Mouse (Mus musculus) neural tube, embryonic 12.5 days (tissue): Measurements from ENCODE around the gene Fam102a. TPM values are rescaled to one million over a fixed set of nuclear protein-coding genes. Genes with fewer than 3 reads are reported as not detected.

Experiments
- ATAC-seq: fragments of 200-750 bp; cut with Nextera tagmentation; 2 replicates; pipeline ENCODE4 v1.8.0; 2017; ENCODE audit warnings: low read depth, mild to moderate bottlenecking, moderate TSS enrichment, moderate library complexity; ENCODE audit not compliant: low FRiP score
- H3K27ac ChIP-seq: fragments of 300-500 bp; sonication (generic); 2 replicates; pipeline ENCODE4 v1.5.1; 2016
- H3K27me3 ChIP-seq: fragments of 300-500 bp; sonication (generic); replicated peaks from 2 replicates; pipeline ENCODE4 v1.6.1; 2016; ENCODE audit warnings: mild to moderate bottlenecking
- H3K36me3 ChIP-seq: fragments of 300-500 bp; sonication (generic); 2 replicates; pipeline ENCODE4 v1.6.1; 2016; ENCODE audit warnings: mild to moderate bottlenecking
- H3K4me1 ChIP-seq: fragments of 300-500 bp; sonication (generic); 2 replicates; pipeline ENCODE4 v1.6.1; 2016
- H3K4me2 ChIP-seq: fragments of 300-500 bp; sonication (generic); replicated peaks from 2 replicates; pipeline ENCODE4 v1.6.1; 2016; ENCODE audit warnings: mild to moderate bottlenecking
- H3K4me3 ChIP-seq: fragments of 300-500 bp; sonication (generic); 2 replicates; pipeline ENCODE4 v1.5.1; 2016
- H3K9ac ChIP-seq: fragments of 300-500 bp; sonication (generic); 2 replicates; pipeline ENCODE4 v1.6.1; 2016; ENCODE audit warnings: mild to moderate bottlenecking
- H3K9me3 ChIP-seq: fragments of 300-500 bp; sonication (generic); 2 replicates; pipeline ENCODE4 v1.6.1; 2016; ENCODE audit warnings: mild to moderate bottlenecking
- WGBS: fragments of 180-500 bp; shearing (Covaris S2); methylation state at CpG from one replicate; pipeline ENCODE4 v1.1.7; 2016; 5-methylcytosine and 5-hydroxymethylcytosine counted together
- polyA plus RNA-seq: library from polyadenylated mRNA; unstranded; fragments of >200 nt; fragmentation: Nextera tagmentation; extraction: Ambion mirVana; gene quantifications from 2 replicates; pipeline ENCODE4 v1.2.1, GENCODE M21; 2016

Fam102a gene
- polyA plus RNA-seq, 1 experiment from 2014 or later: 14.4 TPM

DNA sequence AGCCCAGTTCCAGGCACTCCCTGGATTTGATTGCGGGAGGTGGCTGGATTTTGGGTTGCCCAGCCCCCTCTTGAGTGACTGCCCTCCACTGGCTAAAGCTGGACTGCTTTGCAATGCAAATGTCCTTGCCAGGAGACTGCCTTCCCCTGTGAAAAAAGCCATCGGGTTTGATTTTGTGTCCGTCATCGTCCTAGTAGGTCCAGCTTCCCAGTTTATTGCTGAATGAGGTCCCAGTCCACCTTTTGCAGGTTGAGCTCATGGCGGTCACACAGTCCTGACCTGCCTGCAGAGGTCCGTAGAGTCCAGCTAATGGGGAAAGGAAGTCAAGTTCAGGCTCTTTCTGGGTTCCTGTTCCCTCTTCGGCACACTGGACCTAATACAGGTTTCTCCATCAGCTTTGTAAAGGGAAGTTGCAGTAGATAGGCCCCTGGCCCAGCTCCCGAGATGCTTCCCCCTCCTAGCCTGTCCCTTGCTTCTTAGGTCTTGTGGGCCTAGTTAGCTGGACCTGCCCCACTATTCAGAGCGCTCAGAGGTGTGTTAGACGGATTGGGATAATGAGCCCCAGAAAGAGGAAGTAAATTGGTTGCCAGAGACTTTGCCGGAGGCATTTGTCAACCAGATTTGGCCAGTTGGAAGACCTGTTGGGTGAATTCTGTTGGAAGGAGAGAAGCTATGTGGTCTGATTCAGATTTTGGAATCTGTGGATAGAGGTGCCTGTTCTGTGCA lies 1.7 kb downstream of the Fam102a start:
- Histone ChIP-seq H3K4me2 (peak overlapping the region; percentile 90), H3K4me1 (peaks cover 54% of the 10 kb centered on the region), H3K9ac (peak overlapping the region; percentile 95), H3K4me3 (peak overlapping the region; percentile 87), H3K36me3 (no peaks in the 10 kb centered on the region), H3K27ac (no peak overlapping the region), H3K27me3 (no peaks in the 10 kb centered on the region), H3K9me3 (no peaks in the 10 kb centered on the region)
- no peak for ATAC-seq
- 6% methylated on average over 11 of the region's 11 CpGs for whole genome bisulfite sequencing

DNA sequence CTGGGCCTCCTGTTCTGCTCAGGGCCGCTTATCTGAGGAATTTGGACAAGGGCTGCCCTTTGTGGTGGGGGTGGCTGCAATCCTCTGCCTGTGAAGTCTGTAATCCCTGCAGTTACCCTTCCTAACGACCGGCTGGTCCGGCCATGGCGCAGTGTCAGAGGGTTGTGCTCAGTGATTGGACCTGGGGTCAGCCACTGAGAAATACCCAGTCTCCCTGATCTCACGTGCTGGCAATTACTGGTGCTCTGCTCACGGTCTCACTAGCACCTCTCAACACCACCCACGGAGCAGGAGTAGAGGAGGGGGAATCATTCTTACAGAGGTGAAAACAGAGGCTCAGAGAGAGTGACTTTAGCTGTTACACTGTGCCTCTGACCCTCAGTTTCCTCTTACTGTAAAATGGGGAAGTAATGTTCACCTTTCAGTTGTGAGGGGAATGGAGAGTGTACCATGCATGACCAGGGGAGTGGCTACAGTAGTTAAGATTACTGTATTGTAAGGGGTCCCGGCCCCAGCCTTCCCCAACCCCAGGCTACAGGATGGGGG lies 2.3 kb downstream of the Fam102a start:
- H3K4me2 ChIP-seq: peak overlapping the region; percentile 90
- H3K9me3 ChIP-seq: no peaks in the 10 kb centered on the region
- H3K27ac ChIP-seq: no peak overlapping the region
- WGBS: 11% methylated on average over 9 of the region's 9 CpGs
- H3K4me1 ChIP-seq: peaks cover 54% of the 10 kb centered on the region
- no peak for ATAC-seq
- H3K36me3 ChIP-seq: no peaks in the 10 kb centered on the region
- H3K27me3 ChIP-seq: no peaks in the 10 kb centered on the region
- H3K4me3 ChIP-seq: peak overlapping the region; percentile 87
- H3K9ac ChIP-seq: peak overlapping the region; percentile 95

DNA sequence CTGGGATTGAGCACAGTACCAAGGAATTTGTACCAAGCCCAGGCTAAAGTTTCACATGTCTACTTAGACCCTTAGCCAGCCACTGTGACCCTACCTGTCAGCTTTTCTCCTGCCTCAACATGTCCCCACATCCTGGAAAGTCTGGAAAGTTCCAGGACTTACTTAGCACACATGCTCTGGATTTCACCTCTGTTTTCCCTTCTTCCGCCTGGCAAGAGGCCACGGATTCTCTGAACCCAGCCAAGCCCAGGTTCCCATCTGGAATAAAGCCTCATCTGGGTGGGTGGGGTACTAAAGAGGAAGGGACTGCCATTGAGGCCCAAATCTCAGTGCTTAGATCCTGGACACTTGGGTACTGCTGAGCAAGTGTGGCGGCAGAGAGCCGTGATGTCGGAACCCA lies 2.8 kb downstream of the Fam102a start:
- Histone ChIP-seq H3K36me3 (no peaks in the 10 kb centered on the region), H3K4me3 (peak overlapping the region; percentile 87; the same call in 1 of the 2 replicates), H3K9me3 (no peaks in the 10 kb centered on the region), H3K4me2 (peak overlapping the region; percentile 90), H3K4me1 (peaks cover 54% of the 10 kb centered on the region), H3K9ac (peak overlapping the region; percentile 95; the same call in 1 of the 2 replicates), H3K27me3 (no peaks in the 10 kb centered on the region), H3K27ac (no peak overlapping the region)
- WGBS: 90% methylated on average over 5 of the region's 5 CpGs
- ATAC-seq: no peak

DNA sequence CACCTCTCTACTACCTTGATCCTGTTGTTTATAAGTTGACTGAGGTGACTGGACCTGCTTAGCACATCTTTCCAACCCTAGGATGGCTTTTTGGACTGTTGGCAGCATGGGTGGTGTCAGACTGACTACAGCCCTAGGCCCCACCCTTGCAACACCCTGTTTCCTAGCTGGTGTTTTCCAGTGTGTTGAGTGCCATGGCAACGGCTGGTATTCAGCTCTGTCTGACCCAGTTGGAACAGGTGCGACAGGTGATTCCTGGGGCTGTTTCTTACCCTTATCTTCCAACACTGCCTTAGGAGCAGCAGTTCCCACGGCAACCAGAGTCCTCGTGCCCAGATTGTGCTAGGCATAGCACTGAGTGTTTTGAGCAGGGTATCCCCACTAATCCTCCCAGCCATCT lies 3.3 kb downstream of the Fam102a start:
- WGBS: 78% methylated on average over 4 of the region's 4 CpGs
- no peak for ATAC-seq
- no peaks in the 10 kb centered on the region for H3K36me3 ChIP-seq

DNA sequence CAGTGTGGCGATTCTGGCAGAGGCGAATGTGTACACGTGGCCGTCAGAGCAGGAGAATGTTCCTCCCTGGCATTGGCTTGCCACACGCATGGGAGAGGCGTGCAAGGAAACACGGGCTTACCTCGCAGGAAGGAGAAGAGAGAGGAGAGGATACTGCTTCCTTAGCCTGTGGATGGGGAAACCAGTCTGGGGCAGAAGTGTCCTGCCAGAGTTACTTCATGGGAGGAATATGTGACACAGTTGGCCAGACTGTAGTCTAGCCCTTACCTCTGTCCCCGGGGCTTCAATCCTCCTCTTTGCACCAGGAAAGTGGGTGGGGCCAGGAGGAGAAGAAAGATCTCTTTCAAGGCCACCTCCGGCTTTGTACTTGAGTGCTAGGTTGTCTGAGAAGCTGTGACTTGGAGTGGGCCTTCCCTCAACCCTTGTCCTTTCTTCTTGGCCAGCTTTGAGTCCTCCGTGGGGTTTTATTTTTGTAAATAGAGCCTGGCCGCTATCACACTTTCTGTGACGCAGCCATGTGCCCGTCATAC lies 4.4 kb downstream of the Fam102a start:
- peaks cover 44% of the 10 kb centered on the region for H3K4me1 ChIP-seq

More for the DNA sequence above, 3.3 kb downstream of the Fam102a start:
- Histone ChIP-seq H3K27me3 (no peaks in the 10 kb centered on the region), H3K4me2 (peak overlapping the region; percentile 90), H3K27ac (no peak overlapping the region), H3K4me3 (no peak overlapping the region), H3K9me3 (no peaks in the 10 kb centered on the region), H3K4me1 (peaks cover 54% of the 10 kb centered on the region), H3K9ac (0 out of 2 replicates have a peak overlapping the region, but pooled peaks have one; percentile 8)

DNA sequence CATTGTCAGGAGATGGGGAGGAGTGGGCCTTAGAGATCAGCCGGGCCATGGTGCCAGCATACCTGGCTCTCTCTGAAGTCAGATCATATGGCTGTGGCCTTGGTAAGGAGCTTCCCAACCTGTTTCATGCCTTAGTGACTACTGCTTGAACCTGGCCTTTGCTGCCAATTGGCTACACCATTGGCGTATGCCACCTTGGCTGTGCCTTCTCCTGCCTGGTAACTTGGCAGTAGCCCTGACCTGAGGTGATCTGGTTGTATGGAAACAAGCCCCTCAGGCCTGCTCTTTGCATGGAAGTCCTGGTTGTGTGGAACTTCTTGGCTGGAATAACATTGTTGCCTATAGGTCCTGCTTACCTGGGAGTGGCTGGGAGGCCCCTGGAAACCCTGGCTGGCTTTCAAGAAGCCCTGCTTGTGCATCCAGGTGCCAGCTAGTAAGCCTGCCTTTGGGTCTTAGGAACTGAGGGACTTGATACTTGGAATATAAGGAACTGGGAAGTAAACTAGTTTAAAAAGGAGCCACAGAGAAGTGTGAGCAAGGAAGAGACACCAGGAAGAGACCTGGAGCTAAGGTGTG lies 6.3 kb downstream of the Fam102a start:
- H3K4me1 ChIP-seq: peaks cover 34% of the 10 kb centered on the region

More for the DNA sequence above, 4.4 kb downstream of the Fam102a start:
- Histone ChIP-seq H3K9ac (no peak overlapping the region), H3K4me2 (peak overlapping the region; percentile 90; the same call in 1 of the 2 replicates), H3K27me3 (no peaks in the 10 kb centered on the region), H3K36me3 (no peaks in the 10 kb centered on the region), H3K9me3 (no peaks in the 10 kb centered on the region), H3K4me3 (no peak overlapping the region), H3K27ac (no peak overlapping the region)
- ATAC-seq: no peak
- WGBS: 84% methylated on average over 14 of the region's 14 CpGs

DNA sequence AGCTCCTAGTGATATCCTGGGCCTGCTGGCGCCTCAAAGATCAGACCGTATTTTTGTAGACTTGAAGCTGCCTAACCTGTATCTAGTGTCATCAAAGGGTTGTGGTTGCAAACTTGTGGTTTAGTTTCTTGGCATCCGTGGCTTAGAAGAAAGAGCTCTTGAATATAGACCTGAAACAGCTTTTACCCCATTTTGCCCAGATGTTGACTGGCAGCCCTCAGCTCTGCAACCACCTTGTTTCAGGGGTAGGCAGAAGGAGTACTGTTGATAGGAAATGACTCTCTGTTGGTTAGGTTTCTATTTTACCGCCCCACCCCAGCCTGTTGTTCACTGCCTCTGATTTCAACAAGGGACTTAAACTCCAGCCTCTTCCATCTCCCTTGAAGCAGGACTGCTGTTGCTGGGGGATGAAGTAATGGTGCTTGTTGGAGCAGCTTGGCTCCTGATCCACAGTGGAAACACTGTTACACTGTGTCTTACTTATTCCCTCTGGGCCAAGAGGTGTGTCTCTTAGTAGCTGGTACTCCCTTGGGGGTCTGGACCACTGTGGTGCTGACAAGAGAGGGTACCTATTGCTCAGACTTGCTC lies 6.9 kb downstream of the Fam102a start:
- Histone ChIP-seq H3K27me3 (no peaks in the 10 kb centered on the region), H3K4me1 (peaks cover 28% of the 10 kb centered on the region), H3K9me3 (no peaks in the 10 kb centered on the region), H3K4me3 (no peak overlapping the region), H3K4me2 (no peak overlapping the region), H3K36me3 (0 out of 2 replicates have a peak, but pooled peaks cover 4% of the 10 kb centered on the region), H3K9ac (no peak overlapping the region), H3K27ac (no peak overlapping the region)
- no peak for ATAC-seq
- WGBS: 93% methylated on average over 4 of the region's 4 CpGs

More for the DNA sequence above, 6.3 kb downstream of the Fam102a start:
- no peaks in the 10 kb centered on the region for H3K9me3 ChIP-seq
- H3K4me2 ChIP-seq: no peak overlapping the region
- WGBS: 93% methylated on average over 2 of the region's 2 CpGs
- ATAC-seq: no peak
- H3K27me3 ChIP-seq: no peaks in the 10 kb centered on the region
- H3K4me3 ChIP-seq: no peak overlapping the region
- H3K9ac ChIP-seq: no peak overlapping the region
- H3K27ac ChIP-seq: no peak overlapping the region
- 0 out of 2 replicates have a peak, but pooled peaks cover 4% of the 10 kb centered on the region for H3K36me3 ChIP-seq

DNA sequence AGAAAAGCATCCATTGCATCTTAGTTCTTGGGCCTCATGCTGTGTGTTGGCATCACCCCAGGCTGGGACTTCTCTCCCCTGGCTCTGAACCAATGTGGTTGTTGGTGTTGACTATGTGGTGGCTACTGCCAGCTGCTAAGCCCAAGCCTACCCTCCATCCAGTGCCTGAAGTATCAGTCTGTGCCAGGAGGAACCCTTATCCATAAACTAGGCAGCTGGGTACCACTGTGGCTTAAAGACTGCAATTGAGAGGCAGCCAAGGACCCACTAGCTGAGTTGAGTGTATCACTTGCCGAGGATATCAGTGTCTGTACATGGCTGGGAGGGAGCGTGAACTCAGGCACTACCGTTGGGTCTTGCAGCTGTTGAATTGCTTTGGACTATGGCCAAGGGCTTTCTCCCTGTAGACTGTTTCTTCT lies 7.9 kb downstream of the Fam102a start:
- Histone ChIP-seq H3K36me3 (0 out of 2 replicates have a peak, but pooled peaks cover 4% of the 10 kb centered on the region), H3K27ac (no peak overlapping the region), H3K9me3 (no peaks in the 10 kb centered on the region), H3K27me3 (no peaks in the 10 kb centered on the region), H3K4me1 (peaks cover 19% of the 10 kb centered on the region), H3K9ac (no peak overlapping the region), H3K4me3 (no peak overlapping the region), H3K4me2 (no peak overlapping the region)
- ATAC-seq: no peak
- WGBS: 93% methylated on average over 3 of the region's 3 CpGs

DNA sequence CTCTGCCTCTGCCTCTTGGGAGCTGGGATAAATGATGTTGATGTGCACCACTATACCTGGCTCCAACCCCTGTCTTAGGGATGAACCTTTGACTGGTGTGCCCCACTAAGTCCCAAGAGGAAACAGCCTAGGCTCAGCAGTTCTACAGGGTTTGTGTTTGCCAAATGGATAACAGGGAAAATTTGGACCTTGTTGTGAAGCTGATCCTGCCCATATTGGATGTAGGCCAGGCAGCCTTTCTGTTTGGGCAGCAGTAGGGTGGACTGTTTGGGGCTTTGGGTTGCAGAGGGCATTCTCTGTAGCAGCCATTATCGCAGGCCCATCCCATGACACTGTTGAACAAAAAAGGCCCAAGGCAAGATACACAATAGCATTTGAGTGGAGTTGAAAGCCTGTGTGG lies 11.8 kb downstream of the Fam102a start:
- peaks cover 5% of the 10 kb centered on the region; the same call in 1 of the 2 replicates for H3K4me1 ChIP-seq
- H3K4me3 ChIP-seq: no peak overlapping the region
- no peaks in the 10 kb centered on the region for H3K9me3 ChIP-seq
- ATAC-seq: no peak
- no peak overlapping the region for H3K4me2 ChIP-seq
- H3K36me3 ChIP-seq: 0 out of 2 replicates have a peak, but pooled peaks cover 7% of the 10 kb centered on the region
- H3K27me3 ChIP-seq: no peaks in the 10 kb centered on the region
- H3K27ac ChIP-seq: no peak overlapping the region
- H3K9ac ChIP-seq: no peak overlapping the region
- WGBS: 89% methylated on average over 1 of the region's 1 CpGs

DNA sequence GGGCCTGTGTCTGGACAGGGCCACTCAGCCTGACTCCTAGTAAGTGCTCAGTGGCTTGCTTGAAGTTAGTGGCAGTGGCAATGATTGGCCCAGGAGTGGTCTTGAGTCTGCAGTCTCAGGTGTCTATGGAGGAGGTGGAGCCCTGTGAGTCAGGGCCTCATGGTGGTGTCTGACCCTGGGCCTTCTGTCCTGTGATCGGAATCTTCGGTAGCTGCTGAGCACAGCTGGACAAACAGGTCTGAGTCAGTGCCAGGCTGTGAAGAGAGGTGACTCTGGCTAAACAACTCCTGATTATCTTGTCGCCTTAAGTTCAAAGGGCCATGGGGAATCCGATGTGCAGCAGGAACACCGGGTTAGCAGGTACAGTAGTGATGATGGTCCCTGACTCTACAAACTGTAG lies 12.2 kb downstream of the Fam102a start:
- H3K27me3 ChIP-seq: no peaks in the 10 kb centered on the region
- 87% methylated on average over 5 of the region's 5 CpGs for WGBS
- ATAC-seq: no peak
- H3K9ac ChIP-seq: no peak overlapping the region
- H3K4me1 ChIP-seq: peaks cover 5% of the 10 kb centered on the region; the same call in 1 of the 2 replicates
- H3K36me3 ChIP-seq: 0 out of 2 replicates have a peak, but pooled peaks cover 7% of the 10 kb centered on the region
- H3K9me3 ChIP-seq: no peaks in the 10 kb centered on the region
- H3K4me3 ChIP-seq: no peak overlapping the region
- H3K27ac ChIP-seq: no peak overlapping the region
- H3K4me2 ChIP-seq: no peak overlapping the region

DNA sequence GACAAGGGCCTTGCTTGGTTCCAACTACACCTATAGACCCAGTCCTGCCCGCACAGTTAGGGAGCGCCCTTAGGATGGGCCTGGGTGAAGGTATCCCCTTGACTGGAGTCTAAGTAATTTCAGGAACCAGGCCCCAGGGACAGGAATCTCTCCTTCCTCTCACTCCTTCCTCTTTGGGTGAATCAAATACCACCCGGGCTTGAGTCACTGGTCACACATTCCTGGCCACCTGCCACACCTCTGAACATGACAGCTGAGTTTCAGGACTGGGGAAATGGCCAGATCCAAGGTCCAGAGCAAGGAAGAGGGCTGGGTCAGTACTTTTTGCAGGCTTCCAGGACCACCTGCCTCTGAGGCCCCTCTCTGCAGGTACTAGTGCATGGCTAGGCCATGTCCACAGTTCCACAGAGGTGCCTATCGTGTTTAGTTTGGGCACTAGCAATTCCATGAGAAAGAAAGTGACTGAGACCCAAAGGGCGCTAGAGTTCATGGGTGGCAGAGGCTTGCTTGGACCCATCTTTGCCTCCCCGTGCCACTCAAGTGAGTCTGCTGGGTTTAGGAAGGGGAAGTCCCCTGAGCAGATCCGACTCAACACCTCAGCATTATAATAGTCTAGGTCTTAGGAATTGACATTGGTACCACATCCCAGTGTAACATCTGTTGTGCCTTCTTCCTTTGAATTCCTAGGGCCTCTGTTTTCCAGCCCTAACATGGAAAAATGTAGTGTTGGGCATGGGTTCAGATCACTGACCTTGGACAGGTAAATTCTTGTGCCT lies 13.0 kb downstream of the Fam102a start:
- ATAC-seq: no peak
- Histone ChIP-seq H3K27me3 (no peaks in the 10 kb centered on the region), H3K4me1 (peaks cover 5% of the 10 kb centered on the region; the same call in 1 of the 2 replicates), H3K9ac (no peak overlapping the region), H3K4me3 (no peak overlapping the region), H3K27ac (no peak overlapping the region), H3K36me3 (0 out of 2 replicates have a peak, but pooled peaks cover 7% of the 10 kb centered on the region), H3K4me2 (no peak overlapping the region), H3K9me3 (no peaks in the 10 kb centered on the region)
- 89% methylated on average over 7 of the region's 7 CpGs for WGBS
